Mouse (Mus musculus): ENCODE results near the gene Cux2. TPM values are rescaled to one million over a fixed set of nuclear protein-coding genes. Genes with fewer than 3 reads are reported as not detected.
A peak's percentile ranks its signal among the peaks of the same experiment; 100 is the strongest.

The Cux2 gene
- polyA plus RNA-seq, 1 experiment: 6.4 TPM

GRCm38 (mm10) chr5:121962359-121962758 is 87.5 kb downstream of the Cux2 start:
- WGBS: 92% methylated on average over 7 of the region's 7 CpGs
- H3K4me3 ChIP-seq (replicated peaks; ENCODE audit: extremely low read depth, low read depth, low read length): no peak overlapping the region
- H3K4me1 ChIP-seq (ENCODE audit: control insufficient read depth, insufficient read depth, low read length): 0 out of 2 replicates have a peak, but pooled peaks cover 2% of the 10 kb centered on the region
- no peak for DNase-seq
- no peak for TF ChIP-seq POLR2A (IDR thresholded peaks at IDR 0.05; ENCODE audit: borderline replicate concordance, extremely low read depth, low read depth, low read length)
- TF ChIP-seq CTCF (IDR thresholded peaks at IDR 0.05; ENCODE audit: insufficient read depth, low read length): no peak

GRCm38 (mm10) chr5:121961256-121961655 is 88.6 kb downstream of the Cux2 start:
- no peak for TF ChIP-seq CTCF (IDR thresholded peaks at IDR 0.05; ENCODE audit: insufficient read depth, low read length)
- no peak for DNase-seq
- WGBS: 84% methylated on average over 8 of the region's 8 CpGs
- H3K4me1 ChIP-seq (ENCODE audit: control insufficient read depth, insufficient read depth, low read length): 0 out of 2 replicates have a peak, but pooled peaks cover 2% of the 10 kb centered on the region
- no peak overlapping the region for H3K4me3 ChIP-seq (replicated peaks; ENCODE audit: extremely low read depth, low read depth, low read length)

GRCm38 (mm10) chr5:121959688-121960087 is 90.2 kb downstream of the Cux2 start:
- WGBS: 60% methylated on average over 10 of the region's 10 CpGs
- Histone ChIP-seq H3K4me3 (replicated peaks; ENCODE audit: extremely low read depth, low read depth, low read length) (no peak overlapping the region), H3K4me1 (ENCODE audit: control insufficient read depth, insufficient read depth, low read length) (0 out of 2 replicates have a peak, but pooled peaks cover 2% of the 10 kb centered on the region)
- TF ChIP-seq POLR2A (IDR thresholded peaks at IDR 0.05; ENCODE audit: borderline replicate concordance, extremely low read depth, low read depth, low read length) (no peak), CTCF (IDR thresholded peaks at IDR 0.05; ENCODE audit: insufficient read depth, low read length) (no peak)
- DNase-seq: no peak

- no peak for DNase-seq
- H3K4me3 ChIP-seq (replicated peaks; ENCODE audit: extremely low read depth, low read depth, low read length): no peak overlapping the region
- TF ChIP-seq POLR2A (IDR thresholded peaks at IDR 0.05; ENCODE audit: borderline replicate concordance, extremely low read depth, low read depth, low read length) (no peak), CTCF (IDR thresholded peaks at IDR 0.05; ENCODE audit: insufficient read depth, low read length) (no peak)
- H3K4me1 ChIP-seq (ENCODE audit: control insufficient read depth, insufficient read depth, low read length): 0 out of 2 replicates have a peak, but pooled peaks cover 2% of the 10 kb centered on the region
- WGBS: 46% methylated on average over 9 of the region's 9 CpGs
These were observed 91.4 kb downstream of the Cux2 start for GRCm38 (mm10) chr5:121958551-121958950.

- H3K4me3 ChIP-seq (replicated peaks; ENCODE audit: extremely low read depth, low read depth, low read length): no peak overlapping the region
- WGBS: 46% methylated on average over 5 of the region's 5 CpGs
- TF ChIP-seq CTCF (IDR thresholded peaks at IDR 0.05; ENCODE audit: insufficient read depth, low read length): no peak
- no peak for TF ChIP-seq POLR2A (IDR thresholded peaks at IDR 0.05; ENCODE audit: borderline replicate concordance, extremely low read depth, low read depth, low read length)
- no peak for DNase-seq
- 0 out of 2 replicates have a peak, but pooled peaks cover 2% of the 10 kb centered on the region for H3K4me1 ChIP-seq (ENCODE audit: control insufficient read depth, insufficient read depth, low read length)
These were observed 94.1 kb downstream of the Cux2 start for GRCm38 (mm10) chr5:121955806-121956205.

- WGBS: 78% methylated on average over 2 of the region's 2 CpGs
These were observed 99.7 kb downstream of the Cux2 start for GRCm38 (mm10) chr5:121950175-121950574.

GRCm38 (mm10) chr5:121949050-121949443 is 100.9 kb downstream of the Cux2 start:
- Histone ChIP-seq H3K4me3 (replicated peaks; ENCODE audit: extremely low read depth, low read depth, low read length) (no peak overlapping the region), H3K4me1 (ENCODE audit: control insufficient read depth, insufficient read depth, low read length) (no peaks in the 10 kb centered on the region)
- WGBS: 48% methylated on average over 8 of the region's 8 CpGs
- no peak for TF ChIP-seq CTCF (IDR thresholded peaks at IDR 0.05; ENCODE audit: insufficient read depth, low read length)
- TF ChIP-seq POLR2A (IDR thresholded peaks at IDR 0.05; ENCODE audit: borderline replicate concordance, extremely low read depth, low read depth, low read length): no peak
- DNase-seq: no peak

More at GRCm38 (mm10) chr5:121950175-121950574, 99.7 kb downstream of the Cux2 start:
- no peaks in the 10 kb centered on the region for H3K4me1 ChIP-seq (ENCODE audit: control insufficient read depth, insufficient read depth, low read length)
- DNase-seq: no peak
- no peak for TF ChIP-seq POLR2A (IDR thresholded peaks at IDR 0.05; ENCODE audit: borderline replicate concordance, extremely low read depth, low read depth, low read length)
- TF ChIP-seq CTCF (IDR thresholded peaks at IDR 0.05; ENCODE audit: insufficient read depth, low read length): no peak
- no peak overlapping the region for H3K4me3 ChIP-seq (replicated peaks; ENCODE audit: extremely low read depth, low read depth, low read length)

- H3K4me3 ChIP-seq (replicated peaks; ENCODE audit: extremely low read depth, low read depth, low read length): no peak overlapping the region
- no peak for TF ChIP-seq POLR2A (IDR thresholded peaks at IDR 0.05; ENCODE audit: borderline replicate concordance, extremely low read depth, low read depth, low read length)
- no peak for TF ChIP-seq CTCF (IDR thresholded peaks at IDR 0.05; ENCODE audit: insufficient read depth, low read length)
- no peaks in the 10 kb centered on the region for H3K4me1 ChIP-seq (ENCODE audit: control insufficient read depth, insufficient read depth, low read length)
- 7% methylated on average over 44 of the region's 44 CpGs for WGBS
- DNase-seq: peak; percentile 23
These were observed 101.4 kb downstream of the Cux2 start for GRCm38 (mm10) chr5:121948302-121949049.

- 75% methylated on average over 7 of the region's 7 CpGs for WGBS
- DNase-seq: no peak
These were observed 103.2 kb downstream of the Cux2 start for GRCm38 (mm10) chr5:121946657-121947245.

GRCm38 (mm10) chr5:121945819-121946218 is 104.1 kb downstream of the Cux2 start:
- no peaks in the 10 kb centered on the region for H3K4me1 ChIP-seq (ENCODE audit: control insufficient read depth, insufficient read depth, low read length)
- no peak overlapping the region for H3K4me3 ChIP-seq (replicated peaks; ENCODE audit: extremely low read depth, low read depth, low read length)
- TF ChIP-seq CTCF (IDR thresholded peaks at IDR 0.05; ENCODE audit: insufficient read depth, low read length) (peak; percentile 80), POLR2A (IDR thresholded peaks at IDR 0.05; ENCODE audit: borderline replicate concordance, extremely low read depth, low read depth, low read length) (no peak)
- DNase-seq: peak; percentile 56
- WGBS: 47% methylated on average over 6 of the region's 6 CpGs

More at GRCm38 (mm10) chr5:121946657-121947245, 103.2 kb downstream of the Cux2 start:
- H3K4me1 ChIP-seq (ENCODE audit: control insufficient read depth, insufficient read depth, low read length): no peaks in the 10 kb centered on the region
- TF ChIP-seq POLR2A (IDR thresholded peaks at IDR 0.05; ENCODE audit: borderline replicate concordance, extremely low read depth, low read depth, low read length) (no peak), CTCF (IDR thresholded peaks at IDR 0.05; ENCODE audit: insufficient read depth, low read length) (no peak)
- no peak overlapping the region for H3K4me3 ChIP-seq (replicated peaks; ENCODE audit: extremely low read depth, low read depth, low read length)
